Mouse (Mus musculus) heart, adult 2 months (tissue): ENCODE results near the gene Numb.

ENCODE experiments used
- CTCF ChIP-seq: fragments of 200-600 bp; IDR thresholded peaks from 2 replicates; pipeline ENCODE4 v1.8.1; 2022; ENCODE audit warnings: antibody characterized with exemption, mild to moderate bottlenecking, moderate library complexity
- EP300 ChIP-seq: fragments of 200-500 bp; IDR thresholded peaks from 2 replicates; pipeline ENCODE4 v1.6.1; 2011; ENCODE audit warnings: low read depth, low read length, control low read depth; ENCODE audit not compliant: insufficient read depth
- POLR2A ChIP-seq: fragments of 200-500 bp; IDR thresholded peaks from 2 replicates; pipeline ENCODE4 v1.6.1; 2011; ENCODE audit warnings: mild to moderate bottlenecking, low read depth, low read length, control low read depth; ENCODE audit not compliant: insufficient read depth

DNA sequence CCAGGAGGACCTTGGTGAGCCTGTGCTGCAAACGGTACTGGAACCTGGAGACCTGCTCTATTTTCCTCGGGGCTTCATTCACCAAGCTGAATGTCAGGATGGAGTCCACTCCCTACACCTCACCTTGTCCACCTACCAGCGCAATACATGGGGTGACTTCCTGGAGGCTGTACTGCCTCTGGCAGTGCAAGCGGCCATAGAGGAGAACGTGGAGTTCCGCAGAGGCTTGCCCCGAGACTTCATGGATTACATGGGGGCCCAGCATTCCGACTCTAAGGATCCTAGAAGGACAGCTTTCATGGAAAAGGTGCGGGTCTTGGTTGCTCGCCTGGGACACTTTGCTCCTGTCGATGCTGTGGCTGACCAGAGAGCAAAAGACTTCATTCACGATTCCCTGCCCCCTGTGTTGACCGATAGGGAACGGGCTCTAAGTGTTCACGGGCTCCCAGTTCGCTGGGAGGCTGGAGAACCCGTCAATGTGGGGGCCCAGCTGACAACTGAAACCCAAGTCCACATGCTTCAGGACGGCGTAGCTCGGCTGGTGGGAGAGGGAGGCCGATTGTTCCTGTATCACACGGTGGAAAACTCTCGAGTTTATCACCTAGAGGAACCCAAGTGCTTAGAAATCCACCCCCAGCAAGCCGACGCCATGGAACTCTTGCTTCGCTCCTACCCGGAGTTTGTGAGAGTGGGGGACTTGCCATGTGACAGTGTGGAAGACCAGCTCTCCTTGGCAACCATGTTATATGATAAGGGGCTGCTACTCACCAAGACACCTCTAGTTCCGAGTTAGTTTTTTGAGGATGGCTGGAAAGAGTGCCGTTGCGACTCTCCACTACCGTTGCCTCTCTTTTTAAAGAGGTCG, 30.2 kb upstream of the Numb start:
- no peak for TF ChIP-seq POLR2A
- TF ChIP-seq EP300, result no peak
- TF ChIP-seq CTCF, result no peak
